Mouse (Mus musculus): ENCODE measurements around the gene Map2k1.
"Not testable (repeated sequence)": the region's sequence is repeated elsewhere in the genome, so short reads cannot be mapped to it uniquely, and the experiment has no call there.

Map2k1 gene

GRCm38 (mm10) chr9:64172145-64172815 is 81.2 kb downstream of the Map2k1 start:
- in situ Hi-C loops (cut with MboI, MseI): loop anchor here in 1 of 2 experiments (5.0 kb wide), 1 partner anchor 110 kb away; the partner anchor contains the start of gene Tipin

- in situ Hi-C loops (cut with MboI, MseI): loop anchor here in 1 of 2 experiments (5.0 kb wide), 1 partner anchor 112 kb away; the partner anchor contains the start of gene Tipin
These were observed 83.5 kb downstream of the Map2k1 start for GRCm38 (mm10) chr9:64169967-64170366.

GRCm38 (mm10) chr9:64160471-64160870 is 93.0 kb downstream of the Map2k1 start:
- in situ Hi-C loops (cut with MboI, MseI): no loop called here

DNA sequence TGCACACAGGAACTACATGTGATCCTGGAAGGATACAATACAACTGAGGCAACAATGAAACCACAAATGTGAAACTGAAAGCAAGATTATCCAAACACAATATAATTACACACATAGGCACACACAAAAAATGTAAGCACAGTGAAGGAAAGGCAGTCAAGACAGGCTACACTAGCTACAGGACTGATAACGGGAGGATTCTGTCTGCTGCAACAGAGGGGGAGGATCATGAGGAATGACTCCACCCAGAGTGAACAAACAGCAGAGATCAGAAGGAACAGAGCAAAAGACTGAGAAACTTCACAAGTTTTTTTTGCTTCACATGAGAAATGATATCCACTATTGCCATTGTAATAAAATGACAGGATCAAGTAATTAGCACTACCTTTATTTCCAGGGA is 96.8 kb downstream of the Map2k1 start:
- in situ Hi-C loops (cut with MboI, MseI): loop anchor here in 1 of 2 experiments (10.0 kb wide), 2 partner anchors 548 to 888 kb away; no protein-coding TSS in a partner anchor

- in situ Hi-C loops (cut with MboI, MseI): no loop called here
These were observed 113.6 kb downstream of the Map2k1 start for GRCm38 (mm10) chr9:64139879-64140278.

DNA sequence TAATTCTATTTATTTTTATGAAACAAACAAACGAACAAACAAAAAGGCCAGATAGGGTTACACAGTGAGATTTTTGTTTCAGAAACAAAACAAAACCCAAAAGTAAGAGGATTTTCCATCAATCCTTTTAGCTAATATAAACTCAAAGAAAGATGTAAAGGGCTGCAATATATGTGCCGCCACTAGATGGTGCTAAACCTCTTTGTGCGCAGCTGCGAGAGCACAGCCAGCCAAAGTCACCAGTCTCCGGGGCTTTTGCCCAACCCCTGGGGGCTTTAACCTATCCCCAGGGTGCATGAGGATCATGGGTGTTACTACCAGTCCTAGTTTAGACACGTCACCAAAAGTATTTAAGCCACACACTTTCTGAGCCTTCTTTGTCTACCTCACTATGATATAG is 114.5 kb downstream of the Map2k1 start:
- in situ Hi-C loops (cut with MboI, MseI): not testable (repeated sequence)
